Mouse (Mus musculus) hindbrain, embryonic 16.5 days (tissue): ENCODE measurements around the gene Ccdc71. TPM values are rescaled to one million over a fixed set of nuclear protein-coding genes. Genes with fewer than 3 reads are reported as not detected.

Experiments used
- ATAC-seq: fragments of 200-750 bp; cut with Nextera tagmentation; 2 replicates; pipeline ENCODE4 v1.8.0; 2017; ENCODE audit warnings: moderate TSS enrichment, moderate library complexity
- H3K27ac ChIP-seq: fragments of 300-500 bp; sonication (generic); 2 replicates; pipeline ENCODE4 v1.5.1; 2014; ENCODE audit warnings: low read depth, mild to moderate bottlenecking, control low read depth, low read length, moderate library complexity
- H3K27me3 ChIP-seq: fragments of 300-500 bp; sonication (generic); replicated peaks from 2 replicates; pipeline ENCODE4 v1.6.1; 2014; ENCODE audit warnings: low read length; ENCODE audit not compliant: control insufficient read depth, insufficient read depth
- H3K36me3 ChIP-seq: fragments of 300-500 bp; sonication (generic); 2 replicates; pipeline ENCODE4 v1.6.1; 2014; ENCODE audit warnings: mild to moderate bottlenecking, low read length, moderate library complexity, mixed read lengths; ENCODE audit not compliant: control insufficient read depth, insufficient read depth
- H3K4me1 ChIP-seq: fragments of 300-500 bp; sonication (generic); 2 replicates; pipeline ENCODE4 v1.6.1; 2014; ENCODE audit warnings: low read depth, low read length; ENCODE audit not compliant: control insufficient read depth, insufficient read depth
- H3K4me2 ChIP-seq: fragments of 300-500 bp; sonication (generic); 2 replicates; pipeline ENCODE4 v1.6.1; 2014; ENCODE audit warnings: mild to moderate bottlenecking, low read length, control low read depth, moderate library complexity
- H3K4me3 ChIP-seq: fragments of 300-500 bp; sonication (generic); 2 replicates; pipeline ENCODE4 v1.5.1; 2014; ENCODE audit warnings: mild to moderate bottlenecking, low read length, control low read depth, moderate library complexity
- H3K9ac ChIP-seq: fragments of 300-500 bp; sonication (generic); 2 replicates; pipeline ENCODE4 v1.6.1; 2014; ENCODE audit warnings: low read depth, mild to moderate bottlenecking, control low read depth, low read length, moderate library complexity
- H3K9me3 ChIP-seq: fragments of 300-500 bp; sonication (generic); 2 replicates; pipeline ENCODE4 v1.6.1; 2014; ENCODE audit warnings: mild to moderate bottlenecking, low read length, moderate library complexity; ENCODE audit not compliant: control insufficient read depth
- WGBS: fragments of 180-500 bp; shearing (Covaris S2); extraction: QIAGEN DNeasy Blood & Tissue Kit; methylation state at CpG from one replicate; pipeline ENCODE4 v1.1.7; 2014; 5-methylcytosine and 5-hydroxymethylcytosine counted together
- polyA plus RNA-seq: library from polyadenylated mRNA; unstranded; fragments of >200 nt; fragmentation: Nextera tagmentation; extraction: Ambion mirVana; gene quantifications from 2 replicates; pipeline ENCODE4 v1.2.1, GENCODE M21; 2015

Ccdc71 gene
- polyA plus RNA-seq, 1 experiment from 2014 or later, result 57.6 TPM

DNA sequence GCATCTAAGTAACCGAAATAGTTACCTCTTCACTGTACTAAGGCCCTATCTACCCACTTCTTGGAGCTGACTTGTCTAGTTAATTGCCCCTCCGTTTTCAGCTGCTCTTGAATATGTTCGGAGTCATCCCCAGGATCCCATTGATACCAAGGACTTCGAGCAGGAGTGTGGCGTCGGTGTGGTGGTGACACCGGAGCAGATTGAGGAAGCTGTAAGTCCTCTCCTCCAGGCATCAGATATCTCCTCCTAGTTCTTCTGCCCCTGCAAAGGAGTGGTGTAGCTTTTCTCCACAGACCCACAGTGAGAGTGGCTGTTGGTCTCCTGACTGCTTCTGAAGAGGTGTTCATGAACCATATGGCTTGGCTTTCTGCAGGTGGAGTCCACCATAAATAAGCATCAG lies 48.4 kb downstream of the Ccdc71 start:
- ATAC-seq, result no peak

More for the DNA sequence above, 48.4 kb downstream of the Ccdc71 start:
- 85% methylated on average over 7 of the region's 7 CpGs for WGBS
- Histone ChIP-seq H3K4me3 (peak overlapping the region; percentile 61), H3K9ac (no peak overlapping the region), H3K4me2 (peak overlapping the region; percentile 85), H3K27me3 (no peaks in the 10 kb centered on the region), H3K36me3 (peaks cover 20% of the 10 kb centered on the region), H3K4me1 (peaks cover 17% of the 10 kb centered on the region), H3K27ac (no peak overlapping the region), H3K9me3 (no peaks in the 10 kb centered on the region)

Other genes starting within 250 kb of the Ccdc71 start
- 75.4 and 90.0 TPM in 2 replicates for gene Dag1, start 196.6 kb upstream of the Ccdc71 start, polyA plus RNA-seq
- 142 and 145 TPM in 2 replicates for gene Nicn1, start 170.1 kb upstream of the Ccdc71 start, polyA plus RNA-seq
- 23.3 and 26.3 TPM in 2 replicates for gene Amt, start 163.7 kb upstream of the Ccdc71 start, polyA plus RNA-seq
- 278 TPM in 2 replicates for gene Rhoa, start 154.4 kb upstream of the Ccdc71 start, polyA plus RNA-seq
- 51.6 and 57.2 TPM in 2 replicates for gene Tcta, start 154.4 kb upstream of the Ccdc71 start, polyA plus RNA-seq
- gene Gpx1, start 121.6 kb upstream of the Ccdc71 start, polyA plus RNA-seq, result 451 and 453 TPM in 2 replicates
- 116 and 127 TPM in 2 replicates for gene Usp4, start 112.7 kb upstream of the Ccdc71 start, polyA plus RNA-seq
- gene 1700102P08Rik, start 67.7 kb upstream of the Ccdc71 start, polyA plus RNA-seq, result 1.5 and 2.7 TPM in 2 replicates
- 1.6 and 1.7 TPM in 2 replicates for gene Ccdc36, start 32.0 kb upstream of the Ccdc71 start, polyA plus RNA-seq
- gene BC048562, start 24.0 kb upstream of the Ccdc71 start, polyA plus RNA-seq, result not detected in 2 replicates
- 54.8 and 68.6 TPM in 2 replicates for gene Klhdc8b, start 1.1 kb downstream of the Ccdc71 start, polyA plus RNA-seq
- gene Lamb2, start 19.2 kb downstream of the Ccdc71 start, polyA plus RNA-seq, result 17.1 and 26.5 TPM in 2 replicates
- 56.3 and 71.4 TPM in 2 replicates for gene Usp19, start 30.1 kb downstream of the Ccdc71 start, polyA plus RNA-seq
- gene Qars, start 47.2 kb downstream of the Ccdc71 start, polyA plus RNA-seq, result 62.3 and 64.6 TPM in 2 replicates
- gene Qrich1, start 56.3 kb downstream of the Ccdc71 start, polyA plus RNA-seq, result 106 and 126 TPM in 2 replicates
- 101 and 110 TPM in 2 replicates for gene Impdh2, start 99.8 kb downstream of the Ccdc71 start, polyA plus RNA-seq
- 71.8 and 78.2 TPM in 2 replicates for gene Ndufaf3, start 106.9 kb downstream of the Ccdc71 start, polyA plus RNA-seq
- 328 and 331 TPM in 2 replicates for gene Dalrd3, start 109.4 kb downstream of the Ccdc71 start, polyA plus RNA-seq
- gene Wdr6, start 118.2 kb downstream of the Ccdc71 start, polyA plus RNA-seq, result 326 and 352 TPM in 2 replicates
- 40.1 and 40.2 TPM in 2 replicates for gene P4htm, start 137.1 kb downstream of the Ccdc71 start, polyA plus RNA-seq
- 44.6 and 48.0 TPM in 2 replicates for gene Arih2, start 188.9 kb downstream of the Ccdc71 start, polyA plus RNA-seq
- 48.7 and 51.3 TPM in 2 replicates for gene Slc25a20, start 201.6 kb downstream of the Ccdc71 start, polyA plus RNA-seq
- 36.8 and 52.8 TPM in 2 replicates for gene Prkar2a, start 228.8 kb downstream of the Ccdc71 start, polyA plus RNA-seq